Comparison of ENCODE assay signal across 7 mouse cellular contexts in genomic region chr14:59025757-59026156, GRCm38 (mm10).
DNase-seq lines count a peak whose midpoint lies in the region; ATAC-seq and TF ChIP-seq lines count a peak whose summit lies in the region.
"Not testable (repeated sequence)": the region's sequence is repeated elsewhere in the genome, so short reads cannot be mapped to it uniquely, and the experiment has no call there.

No protein-coding gene starts in this region.

- H3K27me3 ChIP-seq in ES-Bruce4 (ENCODE audit: control insufficient read depth, insufficient read depth, low read length, poor library complexity, severe bottlenecking); heart, embryonic 15.5 days; intestine, embryonic 16.5 days (replicated peaks; ENCODE audit: control insufficient read depth, insufficient read depth, low read length): not testable (repeated sequence)

- not testable (repeated sequence) for H3K27ac ChIP-seq in ES-Bruce4 (ENCODE audit: insufficient read depth, low read length); heart, embryonic 15.5 days; intestine, embryonic 16.5 days (ENCODE audit: low read length)

- not testable (repeated sequence) for H3K36me3 ChIP-seq in ES-Bruce4 (ENCODE audit: control insufficient read depth, insufficient read depth, low read length, poor library complexity, severe bottlenecking); heart, embryonic 15.5 days; intestine, embryonic 16.5 days (ENCODE audit: control insufficient read depth, insufficient read depth, low read length)

- not testable (repeated sequence) for H3K4me3 ChIP-seq in ES-Bruce4 (ENCODE audit: low read depth, low read length); intestine, embryonic 16.5 days (ENCODE audit: low read length)
- 0 out of 2 replicates have a peak overlapping the region, but pooled peaks have one; percentile 2 for H3K4me3 ChIP-seq in heart, embryonic 15.5 days

- H3K9me3 ChIP-seq in ES-Bruce4 (replicated peaks; ENCODE audit: control insufficient read depth, insufficient read depth, low read length, poor library complexity, severe bottlenecking); heart, embryonic 15.5 days (replicated peaks); intestine, embryonic 16.5 days (ENCODE audit: control insufficient read depth, low read length): not testable (repeated sequence)

- not testable (repeated sequence) for ATAC-seq in heart, embryonic 15.5 days (replicated peaks; ENCODE audit: insufficient number of reproducible peaks, insufficient read depth, low FRiP score, low read depth)
- peak; percentile 91 for ATAC-seq in intestine, embryonic 16.5 days

- not testable (repeated sequence) for H3K4me1 ChIP-seq in ES-Bruce4 (ENCODE audit: control insufficient read depth, insufficient read depth, low read length); heart, embryonic 15.5 days (replicated peaks); intestine, embryonic 16.5 days (ENCODE audit: control insufficient read depth, insufficient read depth, low read length)

- 43% methylated on average over 9 of the region's 9 CpGs for WGBS in heart, embryonic 15.5 days
- WGBS in intestine, embryonic 16.5 days = 46% methylated on average over 9 of the region's 9 CpGs
- 34% methylated on average over 9 of the region's 9 CpGs for WGBS in large intestine, adult 2 months

- 0 out of 2 replicates have a peak, but pooled peaks have one; percentile 45 for TF ChIP-seq EP300 in ES-Bruce4 (IDR thresholded peaks at IDR 0.05; ENCODE audit: insufficient read depth, low read depth, low read length)

- peak; percentile 40 for DNase-seq in adrenal gland, adult 2 months
- peak; percentile 92 for DNase-seq in heart, adult 11 months
- peak; percentile 90 for DNase-seq in kidney, adult 9 months
- DNase-seq in large intestine, adult 2 months (ENCODE audit: low read depth, low spot score) = peak; percentile 32

- not testable (repeated sequence) for H3K9ac ChIP-seq in ES-Bruce4 (ENCODE audit: low read depth, poor library complexity, severe bottlenecking); heart, embryonic 15.5 days; intestine, embryonic 16.5 days (ENCODE audit: low read depth, low read length)

- TF ChIP-seq POLR2A in ES-Bruce4 (IDR thresholded peaks at IDR 0.05; ENCODE audit: insufficient read depth, low read length) = not testable (repeated sequence)

- not testable (repeated sequence) for TF ChIP-seq CTCF in ES-Bruce4 (IDR thresholded peaks at IDR 0.05; ENCODE audit: low read depth, low read length)

- peak overlapping the region; percentile 16; the same call in 1 of the 2 replicates for H3K4me2 ChIP-seq in heart, embryonic 15.5 days
- H3K4me2 ChIP-seq in intestine, embryonic 16.5 days (ENCODE audit: low read depth, low read length) = not testable (repeated sequence)

Comparison
In these comparisons a context has a peak if more than half of its experiments do, and no peak if none do; other contexts are left out.
1. DNase-seq: peak in every context shown above with its lines; median percentile 92 in heart, adult 11 months; 90 in kidney, adult 9 months; 40 in adrenal gland, adult 2 months; 32 in large intestine, adult 2 months.